Mouse (Mus musculus) neural tube, embryonic 10.5 days (tissue): ENCODE measurements around the gene Mindy1.

Experiments
- DNase-seq: peaks from one replicate; pipeline ENCODE4 v3.0.0-alpha.2; 2017; ENCODE audit warnings: low spot score; ENCODE audit errors: extremely low spot score

Mindy1 gene

GRCm38 (mm10) chr3:95281216-95282126 lies at the start of gene Mindy1, which contains the start of gene Prune1:
Gene Mindy1 (plus strand): TSS chr3:95281345.
Gene Prune1 (minus strand): TSS chr3:95282076.
- DNase-seq: peak; percentile 97

DNA sequence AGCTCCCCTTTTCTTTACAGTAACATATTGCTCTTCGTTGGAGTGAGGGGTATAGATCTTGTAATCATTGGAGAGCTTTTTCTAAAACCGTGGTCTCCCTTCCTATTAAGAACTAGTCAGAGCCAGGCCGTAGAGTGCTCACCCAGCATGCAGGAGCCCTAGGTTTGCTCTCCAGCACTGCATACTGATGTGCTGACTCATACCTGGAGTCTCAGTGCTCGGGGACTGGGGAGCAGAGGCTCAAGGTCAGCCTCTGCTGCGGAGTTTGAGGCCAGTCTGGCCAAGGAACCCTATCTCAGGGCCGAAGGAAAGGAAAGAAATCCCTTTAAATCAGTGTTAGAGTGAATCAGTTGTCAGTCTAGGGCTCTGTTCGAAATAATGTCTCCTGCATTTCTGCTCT lies 48.4 kb upstream of the Mindy1 start:
- DNase-seq: no peak

DNA sequence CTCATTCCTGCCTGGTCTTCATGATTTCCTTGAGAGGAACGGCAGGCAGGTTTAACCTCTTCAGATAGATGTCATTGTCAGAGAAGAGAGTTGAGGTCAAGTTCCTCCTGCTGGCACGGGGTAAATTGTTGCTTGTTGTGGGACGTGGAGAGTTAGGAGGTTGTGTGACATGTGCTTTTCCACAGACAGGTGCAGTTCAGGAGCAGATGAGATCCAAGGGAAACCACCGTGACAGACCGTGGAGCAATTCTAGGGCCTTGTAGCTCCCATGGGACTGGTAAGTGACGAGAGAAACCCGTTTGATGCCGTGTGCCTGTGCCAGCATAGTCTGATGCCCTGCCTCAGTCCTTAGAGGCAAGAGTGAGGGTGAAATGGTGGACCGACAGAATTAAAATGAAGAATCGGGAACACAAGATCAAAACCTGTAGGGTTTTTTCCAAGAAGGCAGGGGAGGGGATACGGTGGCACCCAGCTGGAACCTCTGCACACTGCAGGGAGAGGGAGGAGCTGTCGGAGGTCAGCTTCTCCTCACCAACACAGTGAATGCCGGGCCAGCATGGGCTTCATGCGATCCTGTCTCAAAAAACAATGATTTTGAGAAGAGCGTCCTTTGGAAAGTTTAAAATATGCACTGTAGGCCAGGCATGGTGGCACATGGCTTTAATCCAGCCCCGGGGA lies 47.7 kb upstream of the Mindy1 start:
- DNase-seq: no peak

GRCm38 (mm10) chr3:95235386-95236301 lies 45.5 kb upstream of the Mindy1 start:
- DNase-seq: no peak

DNA sequence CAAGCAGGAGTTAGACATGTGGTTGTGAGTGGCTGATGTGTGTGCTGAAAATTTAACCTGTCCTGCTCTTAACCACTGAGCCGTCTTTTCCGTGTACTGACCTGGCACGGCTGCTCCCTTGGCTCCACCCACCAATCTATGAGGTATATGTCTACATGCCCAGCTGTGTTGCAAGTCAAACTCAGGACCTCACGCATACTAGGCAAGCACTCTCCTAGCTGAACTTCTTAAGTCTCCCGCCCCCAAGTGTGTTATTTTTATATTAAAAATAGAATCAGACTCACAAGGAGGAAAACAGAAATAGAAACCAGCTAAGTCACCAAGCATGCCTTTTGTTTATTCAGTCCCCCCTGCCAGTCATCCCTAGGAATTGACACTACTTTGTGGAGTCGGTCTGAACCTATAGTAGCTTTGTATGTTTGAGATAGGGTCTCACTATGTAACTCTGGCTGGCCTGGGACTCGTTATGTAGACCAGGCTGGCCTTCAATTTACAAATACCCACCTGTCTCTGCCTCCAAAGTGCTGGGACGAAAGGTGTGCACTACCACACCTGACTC lies 43.5 kb upstream of the Mindy1 start:
- no peak for DNase-seq

DNA sequence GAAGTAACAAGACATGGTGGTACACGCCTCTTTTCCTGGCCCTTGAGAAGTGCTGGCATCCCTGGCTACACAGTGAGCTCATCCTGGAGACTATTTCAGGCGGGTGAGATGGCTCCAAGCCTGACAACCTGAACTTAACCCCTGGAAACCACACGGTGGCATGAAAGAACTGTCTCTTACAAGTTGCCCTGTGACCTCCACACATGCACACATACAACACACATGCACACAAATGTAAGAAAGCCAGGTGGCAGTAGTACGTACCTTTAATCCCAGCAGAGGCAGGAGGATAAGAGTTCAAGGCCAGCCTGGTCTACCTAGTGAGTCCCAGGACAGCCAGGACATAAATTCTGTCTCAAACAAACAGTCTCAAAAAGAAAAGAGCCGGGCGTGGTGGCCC lies 42.1 kb upstream of the Mindy1 start:
- no peak for DNase-seq

DNA sequence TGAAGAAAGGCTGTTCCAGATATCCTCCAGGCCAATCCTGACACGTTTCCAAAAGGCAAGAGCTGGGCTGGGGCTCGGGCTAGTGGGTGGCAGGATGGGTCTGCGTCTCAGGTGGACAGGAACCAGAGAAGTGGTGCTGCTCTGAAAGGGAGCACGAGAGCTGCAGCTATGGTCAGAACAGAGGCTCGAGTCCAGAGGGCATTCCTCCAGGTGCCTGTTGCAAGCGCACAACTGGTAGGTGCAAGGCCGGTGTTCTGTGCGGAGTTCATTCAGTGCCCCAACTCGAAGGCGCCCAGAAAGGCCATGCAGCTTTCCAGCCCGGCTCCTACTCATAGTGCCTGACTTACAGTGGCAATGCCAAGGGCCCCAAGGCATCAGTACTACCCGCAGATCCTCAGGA lies 41.2 kb upstream of the Mindy1 start:
- DNase-seq: no peak

DNA sequence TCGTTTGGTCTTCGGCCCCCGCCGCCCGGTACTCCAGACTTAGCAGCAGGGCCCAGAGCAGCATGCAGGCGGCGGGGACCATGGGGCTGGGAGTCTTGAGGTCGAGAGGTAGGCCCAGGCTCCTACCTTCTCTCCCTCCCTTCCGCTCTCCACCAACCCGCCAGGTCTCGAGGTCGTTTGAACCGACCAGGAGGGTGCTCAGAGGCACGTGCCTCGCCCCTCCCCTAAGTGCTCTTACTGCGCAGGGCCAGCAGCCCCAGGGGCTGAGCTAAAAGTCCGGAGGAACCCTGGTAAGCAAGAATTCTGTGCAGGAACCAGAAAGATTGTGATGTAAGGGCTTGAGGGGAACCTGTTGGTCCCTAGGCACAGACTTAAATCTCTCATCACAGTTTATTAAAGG lies 40.2 kb upstream of the Mindy1 start:
- DNase-seq: no peak

DNA sequence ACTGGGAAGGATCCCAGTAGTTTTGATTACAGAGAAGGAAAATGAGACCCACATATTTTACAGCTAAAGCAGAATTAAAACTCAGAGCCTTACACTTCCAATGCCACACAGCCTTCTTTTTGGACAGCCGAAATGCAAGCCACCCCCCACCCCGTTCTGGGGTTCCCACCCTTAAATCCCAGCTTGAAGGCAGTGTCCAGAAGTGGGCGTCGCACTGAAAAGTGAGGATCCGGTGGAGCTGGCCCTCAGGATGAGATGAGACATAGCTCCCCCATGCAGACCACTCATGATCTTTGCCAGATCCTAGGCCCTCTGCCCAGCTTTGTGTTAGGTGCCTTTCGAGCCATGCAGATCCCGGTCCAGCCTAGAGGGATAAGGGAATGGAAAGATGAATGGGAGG lies 39.6 kb upstream of the Mindy1 start, which contains the start of gene Gm128:
Gene Gm128, minus strand, starts transcription at position 101 of the 400 bp plus-strand sequence.
- no peak for DNase-seq

DNA sequence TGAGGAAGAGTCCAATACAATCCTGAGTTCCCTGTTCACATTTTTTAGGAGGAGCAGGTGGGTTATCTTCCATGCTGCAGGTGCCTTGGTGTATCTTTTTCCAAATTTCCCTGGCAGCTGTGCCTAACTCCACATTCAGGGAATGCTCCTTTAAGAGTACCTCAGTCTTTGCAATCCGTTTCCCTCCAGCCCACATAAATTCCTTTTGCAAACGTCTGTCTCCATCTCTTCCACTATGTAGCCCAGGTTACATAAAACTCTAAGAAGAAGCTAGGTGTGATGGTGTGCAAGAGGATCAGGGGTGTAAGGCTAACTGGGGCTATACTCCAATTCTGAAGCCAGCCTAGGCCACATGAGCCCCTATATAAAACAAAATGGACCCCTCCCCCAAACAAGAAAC lies 38.1 kb upstream of the Mindy1 start:
- DNase-seq: no peak

- DNase-seq: no peak
These were observed 34.5 kb upstream of the Mindy1 start for GRCm38 (mm10) chr3:95246465-95247231.

GRCm38 (mm10) chr3:95247660-95248336 lies 33.3 kb upstream of the Mindy1 start:
- no peak for DNase-seq

GRCm38 (mm10) chr3:95250361-95250760 lies 30.8 kb upstream of the Mindy1 start:
- DNase-seq: no peak

GRCm38 (mm10) chr3:95250783-95251424 lies 30.2 kb upstream of the Mindy1 start, which contains the start of gene Bnipl:
Gene Bnipl (minus strand): TSS chr3:95251193.
- DNase-seq: no peak

GRCm38 (mm10) chr3:95256931-95257330 lies 24.2 kb upstream of the Mindy1 start:
- no peak for DNase-seq

DNA sequence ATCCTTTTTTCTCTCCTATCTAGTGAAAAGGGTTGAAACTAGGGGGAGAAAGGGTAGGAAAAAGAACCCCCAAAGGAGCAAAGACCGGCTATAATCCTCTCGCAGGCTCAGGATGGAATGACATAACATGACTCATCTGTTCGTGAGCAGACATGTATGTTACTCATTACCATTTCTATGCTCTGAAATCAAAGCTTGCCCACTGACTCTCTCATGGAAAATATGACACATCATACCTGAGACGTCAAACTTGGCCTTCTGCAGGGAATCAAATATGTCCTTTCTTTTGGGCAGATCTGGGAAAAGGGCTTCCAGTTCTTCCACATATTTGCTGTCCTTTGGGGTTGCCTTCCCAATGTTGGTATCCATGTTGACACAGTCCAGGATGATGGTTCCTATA lies 19.2 kb upstream of the Mindy1 start:
- DNase-seq: no peak

DNA sequence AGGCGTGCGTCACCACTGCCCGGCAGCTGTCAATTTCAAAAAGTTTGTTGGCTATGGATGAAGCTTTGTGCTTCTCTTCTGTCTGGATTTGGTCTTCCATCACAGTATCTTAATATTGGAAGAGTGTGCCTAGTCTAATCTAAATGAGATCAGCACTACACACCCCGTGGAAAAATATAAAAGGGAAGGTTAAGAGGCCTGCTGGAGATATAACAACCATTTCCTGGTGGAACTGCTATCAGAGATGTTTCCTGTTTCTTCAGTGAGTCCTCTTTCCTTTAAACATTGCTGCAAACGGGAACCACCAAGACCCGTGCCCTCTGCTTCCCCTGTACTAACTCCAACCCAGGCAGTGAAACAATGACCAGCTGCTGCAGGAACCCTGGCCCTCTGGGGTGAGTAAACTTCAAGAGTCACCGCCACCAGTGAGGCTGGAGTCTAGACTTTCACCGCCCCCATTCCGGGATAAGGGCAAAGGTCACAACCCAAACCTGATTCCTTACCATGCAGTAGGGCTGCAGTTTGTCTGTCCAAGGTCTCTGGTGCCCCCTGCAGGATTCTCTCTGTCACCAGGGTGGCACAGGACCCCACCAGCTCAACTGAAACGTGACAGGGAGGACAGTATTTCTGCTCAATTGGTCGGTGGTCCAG lies 17.9 kb upstream of the Mindy1 start:
- DNase-seq: peak; percentile 60

DNA sequence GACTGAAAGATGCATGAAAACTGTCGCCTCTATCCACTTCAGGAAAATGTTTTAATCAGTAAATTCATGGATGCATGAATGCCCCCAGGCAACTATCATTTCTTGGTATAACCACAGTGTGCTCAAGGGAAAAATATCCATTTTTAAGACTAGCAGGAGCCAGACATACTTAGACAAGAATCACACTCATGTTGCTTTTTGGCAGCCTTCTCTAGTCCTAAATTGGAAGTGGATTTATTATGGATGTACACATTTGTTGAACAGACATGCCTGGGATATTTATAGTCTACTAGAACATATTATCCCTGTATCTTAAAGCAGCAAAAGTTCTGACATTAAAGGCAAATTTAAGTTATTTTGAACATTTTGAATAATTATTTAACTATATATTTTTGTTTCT lies 16.4 kb upstream of the Mindy1 start:
- no peak for DNase-seq

- DNase-seq: no peak
These were observed 15.1 kb upstream of the Mindy1 start for GRCm38 (mm10) chr3:95266052-95266451.
